26 mouse cellular contexts compared by ENCODE assay signal in genomic region chr3:143328521-143328920, GRCm38 (mm10).
"Had no signal": no experiment of that assay in that cellular context is flagged by ENCODE, and none has a peak within 500 bp of the region (broad histone marks: within the 10 kb centered on the region; RNA-seq: fewer than 3 reads in every experiment).

No protein-coding gene starts in this region.

- H3K27ac ChIP-seq: gastrocnemius, adult 2 months; heart, embryonic 10.5 days; hindbrain, embryonic 10.5 days; hindbrain, embryonic 12.5 days; hindbrain, embryonic 14.5 days; intestine, embryonic 15.5 days; kidney, embryonic 15.5 days; kidney, postnatal 0 days; limb, embryonic 13.5 days; limb, embryonic 15.5 days; liver, embryonic 12.5 days; liver, embryonic 14.5 days had no signal

- DNase-seq: gastrocnemius, adult 2 months; gastrocnemius, postnatal 10 days; gastrocnemius, postnatal 25 days; heart, adult 18-20 months; heart, postnatal 10 days; heart, postnatal 4 days; kidney, adult 18-20 months; kidney, adult 9 months; kidney, postnatal 14 days; kidney, postnatal 36 days; layer of hippocampus, postnatal 36 days had no signal

- ATAC-seq: hindbrain, embryonic 16.5 days; inflammation-experienced regulatory T-cells, adult 6 months; intestine, postnatal 0 days; liver, embryonic 12.5 days had no signal

- H3K4me3 ChIP-seq: gastrocnemius, adult 2 months; heart, embryonic 10.5 days; heart, embryonic 12.5 days; hindbrain, embryonic 10.5 days; hindbrain, embryonic 12.5 days; intestine, embryonic 15.5 days; kidney, embryonic 15.5 days; limb, embryonic 13.5 days; limb, embryonic 15.5 days; liver, embryonic 12.5 days had no signal
